Mouse (Mus musculus) hindbrain, embryonic 15.5 days (tissue): ENCODE measurements around the gene Eif2s3x. TPM values are rescaled to one million over a fixed set of nuclear protein-coding genes. Genes with fewer than 3 reads are reported as not detected.
A peak's percentile ranks its signal among the peaks of the same experiment; 100 is the strongest.
"Not testable (repeated sequence)": the region's sequence is repeated elsewhere in the genome, so short reads cannot be mapped to it uniquely, and the experiment has no call there.

Experiments
- ATAC-seq: fragments of 200-750 bp; cut with Nextera tagmentation; 2 replicates; pipeline ENCODE4 v1.8.0; 2017; ENCODE audit warnings: low read depth, moderate number of reproducible peaks, moderate TSS enrichment; ENCODE audit not compliant: low FRiP score
- H3K27ac ChIP-seq: fragments of 300-500 bp; sonication (generic); replicated peaks from 2 replicates; pipeline ENCODE4 v1.5.1; 2015; ENCODE audit warnings: mild to moderate bottlenecking, inconsistent platforms
- H3K27me3 ChIP-seq: fragments of 300-500 bp; sonication (generic); 2 replicates; pipeline ENCODE4 v1.6.1; 2015; ENCODE audit warnings: control low read depth, inconsistent platforms
- H3K36me3 ChIP-seq: fragments of 300-500 bp; sonication (generic); 2 replicates; pipeline ENCODE4 v1.6.1; 2015; ENCODE audit warnings: control low read depth, inconsistent platforms
- H3K4me1 ChIP-seq: fragments of 300-500 bp; sonication (generic); replicated peaks from 2 replicates; pipeline ENCODE4 v1.6.1; 2015; ENCODE audit warnings: control low read depth, inconsistent platforms
- H3K4me2 ChIP-seq: fragments of 300-500 bp; sonication (generic); 2 replicates; pipeline ENCODE4 v1.6.1; 2015; ENCODE audit warnings: moderate library complexity, mild to moderate bottlenecking, inconsistent platforms
- H3K4me3 ChIP-seq: fragments of 300-500 bp; sonication (generic); 2 replicates; pipeline ENCODE4 v1.5.1; 2015; ENCODE audit warnings: mild to moderate bottlenecking, inconsistent platforms
- H3K9ac ChIP-seq: fragments of 300-500 bp; sonication (generic); 2 replicates; pipeline ENCODE4 v1.6.1; 2015; ENCODE audit warnings: inconsistent platforms
- H3K9me3 ChIP-seq: fragments of 300-500 bp; sonication (generic); 2 replicates; pipeline ENCODE4 v1.6.1; 2016; ENCODE audit warnings: control low read depth, inconsistent platforms
- WGBS: fragments of 180-500 bp; shearing (Covaris S2); methylation state at CpG from one replicate; pipeline ENCODE4 v1.1.7; 2015; 5-methylcytosine and 5-hydroxymethylcytosine counted together
- polyA plus RNA-seq: library from polyadenylated mRNA; unstranded; fragments of >200 nt; fragmentation: Nextera tagmentation; extraction: Ambion mirVana; gene quantifications from 2 replicates; pipeline ENCODE4 v1.2.1, GENCODE M21; 2015

Gene Eif2s3x
- polyA plus RNA-seq: 82.4 and 84.5 TPM in 2 replicates

- Histone ChIP-seq H3K4me3 (peak within 1 kb of the TSS; percentile 58), H3K4me2 (peak within 1 kb of the TSS; percentile 72), H3K9me3 (no peaks in the 10 kb centered on the region), H3K4me1 (peaks cover 8% of the 10 kb centered on the region; the same call in 1 of the 2 replicates), H3K9ac (peak within 1 kb of the TSS; percentile 56), H3K36me3 (peaks cover 16% of the 10 kb centered on the region), H3K27me3 (no peaks in the 10 kb centered on the region), H3K27ac (peak within 1 kb of the TSS; percentile 89)
- WGBS: under 1% methylated on average over 52 of the region's 52 CpGs
- peak; percentile 95 for ATAC-seq
Observed at GRCm38 (mm10) chrX:94212597-94213321, at the start of gene Eif2s3x. Gene Eif2s3x (minus strand): TSS chrX:94212862.

- peak overlapping the region; percentile 90 for H3K27ac ChIP-seq
- peak overlapping the region; percentile 69 for H3K4me3 ChIP-seq
- no peak for ATAC-seq
- peak overlapping the region; percentile 70 for H3K9ac ChIP-seq
- H3K4me1 ChIP-seq: 0 out of 2 replicates have a peak, but pooled peaks cover 2% of the 10 kb centered on the region
- H3K4me2 ChIP-seq: peak overlapping the region; percentile 57
- no peaks in the 10 kb centered on the region for H3K9me3 ChIP-seq
- 21% methylated on average over 12 of the region's 12 CpGs for WGBS
- H3K27me3 ChIP-seq: peaks cover 56% of the 10 kb centered on the region; the same call in 1 of the 2 replicates
- no peaks in the 10 kb centered on the region for H3K36me3 ChIP-seq
Observed at GRCm38 (mm10) chrX:94235601-94236000, 22.9 kb upstream of the Eif2s3x start.

GRCm38 (mm10) chrX:94235190-94235555 is 22.5 kb upstream of the Eif2s3x start:
- Histone ChIP-seq H3K4me2 (peak overlapping the region; percentile 57), H3K27ac (peak overlapping the region; percentile 90), H3K36me3 (no peaks in the 10 kb centered on the region), H3K9ac (peak overlapping the region; percentile 70), H3K27me3 (peaks cover 57% of the 10 kb centered on the region; the same call in 1 of the 2 replicates), H3K9me3 (no peaks in the 10 kb centered on the region), H3K4me1 (0 out of 2 replicates have a peak, but pooled peaks cover 2% of the 10 kb centered on the region), H3K4me3 (peak overlapping the region; percentile 69)
- WGBS: 6% methylated on average over 32 of the region's 35 CpGs
- peak; percentile 35; the same call in 1 of the 2 replicates for ATAC-seq

DNA sequence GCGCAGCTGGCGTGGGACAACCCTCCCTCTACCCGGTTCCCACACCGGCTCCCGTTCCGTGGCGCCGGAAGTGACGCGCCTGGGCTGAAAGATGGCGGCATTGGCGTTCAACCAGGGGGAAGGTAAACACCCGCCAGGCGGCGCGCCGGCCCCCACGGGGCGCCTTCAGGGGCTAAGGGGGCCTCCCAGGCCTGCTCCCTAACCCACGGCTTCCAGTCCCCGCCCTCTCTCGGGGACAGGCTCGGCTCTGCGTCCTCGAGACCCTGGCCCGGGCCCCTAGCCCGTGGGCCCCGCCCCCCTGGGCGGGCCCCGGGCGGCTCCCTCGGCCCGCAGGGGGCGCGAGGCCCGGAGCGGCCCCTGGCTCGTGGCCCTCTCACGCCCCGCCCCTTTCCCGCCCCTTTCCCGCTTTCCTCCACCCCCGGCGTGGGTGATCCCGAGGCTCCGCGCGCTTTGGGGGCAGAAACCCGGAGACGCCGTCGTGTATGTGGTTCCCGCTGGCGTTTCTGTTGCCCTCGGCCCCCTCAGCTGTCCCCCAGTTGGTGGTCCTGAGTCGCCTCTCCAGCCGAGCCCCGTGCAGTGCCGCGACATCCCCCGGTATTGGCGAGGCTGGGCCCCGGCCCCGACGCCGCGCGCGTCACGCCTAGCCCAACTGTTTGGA is 22.0 kb upstream of the Eif2s3x start, which contains the start of gene Klhl15:
Gene Klhl15, plus strand, starts transcription at position 68 of the 658 bp plus-strand sequence.
- Histone ChIP-seq H3K9me3 (no peaks in the 10 kb centered on the region), H3K4me3 (peak within 1 kb of the TSS; percentile 69), H3K9ac (peak within 1 kb of the TSS; percentile 70), H3K4me1 (0 out of 2 replicates have a peak, but pooled peaks cover 2% of the 10 kb centered on the region), H3K36me3 (no peaks in the 10 kb centered on the region), H3K27me3 (peaks cover 60% of the 10 kb centered on the region; the same call in 1 of the 2 replicates), H3K27ac (peak within 1 kb of the TSS; percentile 90), H3K4me2 (peak within 1 kb of the TSS; percentile 57)
- peak; percentile 95 for ATAC-seq
- WGBS: 5% methylated on average over 58 of the region's 70 CpGs

DNA sequence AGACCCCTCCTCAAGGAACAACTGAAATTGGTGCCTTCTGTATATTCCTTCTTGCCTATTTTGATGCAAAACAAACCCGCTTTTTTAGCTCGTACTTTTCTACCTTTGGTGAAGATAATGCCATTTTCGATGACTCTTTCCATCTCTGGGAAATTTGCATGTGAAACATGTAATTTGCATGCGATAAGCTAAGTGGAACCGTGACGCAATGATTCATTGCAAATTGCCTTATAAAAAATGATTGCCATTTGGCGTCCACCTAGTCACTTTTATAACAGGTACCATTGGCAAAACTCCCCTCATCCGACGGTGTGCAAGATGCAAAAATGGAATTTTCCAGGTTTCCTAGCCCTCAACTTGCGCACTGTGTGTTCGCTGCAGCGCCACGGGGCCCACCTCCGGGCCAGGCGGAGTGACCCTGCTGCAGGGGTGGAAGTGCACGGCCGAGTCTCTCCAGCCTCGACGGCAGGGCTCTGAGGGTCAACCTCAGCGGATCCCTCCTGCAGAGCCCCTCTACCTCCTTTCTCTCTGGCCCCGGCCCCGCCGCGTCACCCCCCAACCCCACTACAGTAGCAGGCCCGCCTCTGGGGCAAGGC is 21.4 kb upstream of the Eif2s3x start:
- ATAC-seq: no peak; the same call in 1 of the 2 replicates
- H3K4me2 ChIP-seq: peak overlapping the region; percentile 57
- peak overlapping the region; percentile 70 for H3K9ac ChIP-seq
- 0 out of 2 replicates have a peak, but pooled peaks cover 2% of the 10 kb centered on the region for H3K4me1 ChIP-seq
- H3K36me3 ChIP-seq: no peaks in the 10 kb centered on the region
- H3K27me3 ChIP-seq: peaks cover 56% of the 10 kb centered on the region; the same call in 1 of the 2 replicates
- WGBS: 17% methylated on average over 25 of the region's 25 CpGs
- H3K9me3 ChIP-seq: no peaks in the 10 kb centered on the region
- H3K4me3 ChIP-seq: peak overlapping the region; percentile 69
- H3K27ac ChIP-seq: peak overlapping the region; percentile 90

DNA sequence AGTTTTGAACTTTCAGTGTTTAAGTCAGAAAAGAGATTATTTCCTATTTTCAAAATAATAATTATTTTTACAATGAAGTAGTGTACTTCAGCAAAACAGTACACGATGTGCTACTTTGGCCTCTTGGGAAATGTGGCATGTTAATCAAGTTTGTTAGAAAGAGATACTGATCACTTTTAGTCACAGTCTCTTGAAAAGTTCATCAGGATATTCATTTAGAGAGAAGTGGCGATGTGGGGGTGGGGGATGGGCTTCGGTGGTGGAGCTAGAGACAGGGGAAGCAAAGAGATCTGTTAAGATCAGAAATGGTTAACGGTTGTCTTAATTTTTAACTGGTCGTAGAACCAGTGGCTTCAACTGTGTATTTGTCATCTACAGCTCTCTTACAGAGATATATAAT is 20.8 kb upstream of the Eif2s3x start:
- peak overlapping the region; percentile 57; the same call in 1 of the 2 replicates for H3K4me2 ChIP-seq
- no peak for ATAC-seq
- no peaks in the 10 kb centered on the region for H3K9me3 ChIP-seq
- H3K27me3 ChIP-seq: peaks cover 51% of the 10 kb centered on the region; the same call in 1 of the 2 replicates
- WGBS: 41% methylated on average over 5 of the region's 5 CpGs
- 0 out of 2 replicates have a peak, but pooled peaks cover 2% of the 10 kb centered on the region for H3K4me1 ChIP-seq
- no peak overlapping the region for H3K9ac ChIP-seq
- H3K36me3 ChIP-seq: no peaks in the 10 kb centered on the region
- H3K27ac ChIP-seq: no peak overlapping the region
- peak overlapping the region; percentile 69; the same call in 1 of the 2 replicates for H3K4me3 ChIP-seq

GRCm38 (mm10) chrX:94213384-94213783 is 722 bp upstream of the Eif2s3x start:
- peak overlapping the region; percentile 89 for H3K27ac ChIP-seq
- no peaks in the 10 kb centered on the region for H3K9me3 ChIP-seq
- 13% methylated on average over 7 of the region's 7 CpGs for WGBS
- peak overlapping the region; percentile 72 for H3K4me2 ChIP-seq
- H3K27me3 ChIP-seq: no peaks in the 10 kb centered on the region
- ATAC-seq: peak; percentile 43; the same call in 1 of the 2 replicates
- peak overlapping the region; percentile 58 for H3K4me3 ChIP-seq
- H3K36me3 ChIP-seq: peaks cover 10% of the 10 kb centered on the region
- H3K9ac ChIP-seq: peak overlapping the region; percentile 55; the same call in 1 of the 2 replicates
- H3K4me1 ChIP-seq: peaks cover 8% of the 10 kb centered on the region; the same call in 1 of the 2 replicates

GRCm38 (mm10) chrX:94212264-94212596 is 432 bp downstream of the Eif2s3x start:
- peak; percentile 76 for ATAC-seq
- Histone ChIP-seq H3K36me3 (peaks cover 22% of the 10 kb centered on the region), H3K9me3 (no peaks in the 10 kb centered on the region), H3K4me1 (peaks cover 8% of the 10 kb centered on the region; the same call in 1 of the 2 replicates), H3K27me3 (no peaks in the 10 kb centered on the region), H3K9ac (peak overlapping the region; percentile 56), H3K4me3 (peak overlapping the region; percentile 58), H3K4me2 (peak overlapping the region; percentile 72), H3K27ac (peak overlapping the region; percentile 89)
- 0% methylated on average over 12 of the region's 12 CpGs for WGBS

GRCm38 (mm10) chrX:94197789-94198188 is 14.9 kb downstream of the Eif2s3x start:
- H3K9me3 ChIP-seq: no peaks in the 10 kb centered on the region
- no peak for ATAC-seq
- no peak overlapping the region for H3K4me2 ChIP-seq
- 82% methylated on average over 5 of the region's 5 CpGs for WGBS
- no peak overlapping the region for H3K27ac ChIP-seq
- no peak overlapping the region for H3K9ac ChIP-seq
- H3K4me1 ChIP-seq: no peaks in the 10 kb centered on the region
- no peak overlapping the region for H3K4me3 ChIP-seq
- H3K27me3 ChIP-seq: no peaks in the 10 kb centered on the region
- peaks cover 73% of the 10 kb centered on the region for H3K36me3 ChIP-seq

DNA sequence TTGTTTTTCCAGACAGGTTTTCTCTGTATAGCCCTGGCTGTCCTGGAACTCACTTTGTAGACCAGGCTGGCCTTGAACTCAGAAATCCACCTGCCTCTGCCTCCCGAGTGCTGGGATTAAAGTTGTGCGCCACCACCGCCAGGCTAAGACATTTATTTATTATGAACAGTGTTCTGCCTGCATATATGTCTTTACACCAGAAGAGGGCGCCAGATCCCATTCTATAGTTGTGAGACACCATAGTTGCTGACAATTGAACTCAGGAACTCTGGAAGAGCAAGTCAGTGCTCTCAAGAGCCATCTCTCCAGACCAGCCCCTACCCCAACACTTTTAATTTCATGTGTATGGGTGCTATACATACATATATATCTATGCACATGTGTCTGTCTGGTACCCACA is 18.8 kb downstream of the Eif2s3x start:
- H3K9me3 ChIP-seq, H3K9ac ChIP-seq, H3K4me3 ChIP-seq, H3K27ac ChIP-seq, ATAC-seq, H3K4me1 ChIP-seq, H3K4me2 ChIP-seq, H3K27me3 ChIP-seq: not testable (repeated sequence)
- peaks cover 50% of the 10 kb centered on the region for H3K36me3 ChIP-seq
- WGBS: 67% methylated on average over 4 of the region's 4 CpGs

DNA sequence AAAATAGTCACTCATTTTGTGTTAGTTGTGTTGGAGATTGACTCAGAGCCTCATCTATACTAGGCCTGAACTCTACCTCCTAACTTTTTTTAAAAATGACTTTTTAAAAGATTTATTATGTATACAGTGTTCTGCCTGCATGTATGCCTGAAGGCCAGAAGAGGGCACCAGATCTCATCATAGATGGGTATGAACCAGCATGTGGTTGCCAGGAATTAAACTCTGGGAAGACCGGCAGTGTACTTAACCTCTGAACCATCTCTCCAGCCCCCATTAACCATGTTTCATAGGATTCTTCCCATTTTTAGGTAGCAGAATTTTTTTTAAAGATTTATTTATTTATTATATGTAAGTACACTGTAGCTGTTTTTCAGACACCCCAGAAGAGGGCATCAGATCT is 27.5 kb downstream of the Eif2s3x start:
- no peak overlapping the region for H3K9ac ChIP-seq
- no peak overlapping the region for H3K4me3 ChIP-seq
- H3K36me3 ChIP-seq: no peaks in the 10 kb centered on the region
- H3K4me1 ChIP-seq: no peaks in the 10 kb centered on the region
- H3K27ac ChIP-seq: no peak overlapping the region
- WGBS: 62% methylated on average over 1 of the region's 1 CpGs
- H3K27me3 ChIP-seq: peaks cover 12% of the 10 kb centered on the region
- ATAC-seq: no peak
- no peak overlapping the region for H3K4me2 ChIP-seq
- H3K9me3 ChIP-seq: no peaks in the 10 kb centered on the region
